Mouse (Mus musculus) midbrain, embryonic 14.5 days (tissue): Measurements from ENCODE around the gene Gm9913. TPM values are rescaled to one million over a fixed set of nuclear protein-coding genes. Genes with fewer than 3 reads are reported as not detected.
A peak's percentile ranks its signal among the peaks of the same experiment; 100 is the strongest.

Source experiments
- ATAC-seq: fragments of 200-750 bp; cut with Nextera tagmentation; 2 replicates; pipeline ENCODE4 v1.8.0; 2017; ENCODE audit warnings: moderate number of reproducible peaks, moderate library complexity; ENCODE audit not compliant: low FRiP score, low TSS enrichment
- DNase-seq: peaks from one replicate; pipeline ENCODE4 v3.0.0-alpha.2; 2015
- H3K27ac ChIP-seq: fragments of 300-500 bp; sonication (generic); replicated peaks from 2 replicates; pipeline ENCODE4 v1.5.1; 2014; ENCODE audit warnings: mild to moderate bottlenecking, low read depth, low read length, moderate library complexity
- H3K27me3 ChIP-seq: fragments of 300-500 bp; sonication (generic); 2 replicates; pipeline ENCODE4 v1.6.1; 2014; ENCODE audit warnings: low read length, control low read depth, mixed read lengths; ENCODE audit not compliant: control insufficient read depth, insufficient read depth
- H3K36me3 ChIP-seq: fragments of 300-500 bp; sonication (generic); 2 replicates; pipeline ENCODE4 v1.6.1; 2014; ENCODE audit warnings: low read length, control low read depth; ENCODE audit not compliant: control insufficient read depth, insufficient read depth
- H3K4me1 ChIP-seq: fragments of 300-500 bp; sonication (generic); 2 replicates; pipeline ENCODE4 v1.6.1; 2014; ENCODE audit warnings: mild to moderate bottlenecking, antibody characterized with exemption, low read length, control low read depth; ENCODE audit not compliant: control insufficient read depth, insufficient read depth
- H3K4me2 ChIP-seq: fragments of 300-500 bp; sonication (generic); 2 replicates; pipeline ENCODE4 v1.6.1; 2014; ENCODE audit warnings: mild to moderate bottlenecking, low read length, moderate library complexity
- H3K4me3 ChIP-seq: fragments of 300-500 bp; sonication (generic); replicated peaks from 2 replicates; pipeline ENCODE4 v1.5.1; 2014; ENCODE audit warnings: low read depth, low read length
- H3K9ac ChIP-seq: fragments of 300-500 bp; sonication (generic); replicated peaks from 2 replicates; pipeline ENCODE4 v1.6.1; 2014; ENCODE audit warnings: mild to moderate bottlenecking, low read length, moderate library complexity
- H3K9me3 ChIP-seq: fragments of 300-500 bp; sonication (generic); 2 replicates; pipeline ENCODE4 v1.6.1; 2016; ENCODE audit warnings: low read length, control low read depth, mixed read lengths; ENCODE audit not compliant: control insufficient read depth
- WGBS: fragments of 180-500 bp; shearing (Covaris S2); extraction: QIAGEN DNeasy Blood & Tissue Kit; methylation state at CpG from one replicate; pipeline ENCODE4 v1.1.7; 2014; 5-methylcytosine and 5-hydroxymethylcytosine counted together
- polyA plus RNA-seq: library from polyadenylated mRNA; unstranded; fragments of >200 nt; fragmentation: Nextera tagmentation; extraction: Ambion mirVana; gene quantifications from 2 replicates; pipeline ENCODE4 v1.2.1, GENCODE M21; 2014

Gene Gm9913
- polyA plus RNA-seq, 1 experiment from 2014 or later, result not detected

DNA sequence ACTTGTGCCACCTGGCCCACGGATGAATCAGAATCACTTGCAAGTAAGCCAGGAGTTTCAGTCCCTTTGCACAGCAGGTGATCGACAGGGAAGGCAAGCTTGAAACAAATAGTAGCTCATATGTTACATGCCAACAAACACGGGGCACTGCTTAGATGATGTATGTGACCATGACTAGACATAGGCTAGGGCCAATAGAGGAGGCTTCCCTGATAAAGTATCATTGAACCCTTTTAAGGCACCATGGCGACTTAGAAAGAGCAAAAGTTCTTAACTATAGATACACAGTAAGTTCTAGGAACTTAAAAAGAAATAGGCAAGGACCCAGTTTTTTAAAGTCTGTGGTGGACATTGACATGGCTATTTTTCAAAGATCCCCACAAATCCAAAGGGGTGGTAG, 3.0 kb downstream of the Gm9913 start, which contains the start of gene Fbn1:
Gene Fbn1, minus strand, starts transcription at position 101 of the 400 bp plus-strand sequence.
- DNase-seq (no peak), ATAC-seq (no peak)
- Histone ChIP-seq H3K9ac (peak within 1 kb of the TSS; percentile 70), H3K9me3 (no peaks in the 10 kb centered on the region), H3K4me2 (peak within 1 kb of the TSS; percentile 99), H3K4me3 (peak within 1 kb of the TSS; percentile 69), H3K27me3 (no peaks in the 10 kb centered on the region), H3K36me3 (no peaks in the 10 kb centered on the region), H3K4me1 (0 out of 2 replicates have a peak, but pooled peaks cover 10% of the 10 kb centered on the region), H3K27ac (no peak within 1 kb of the TSS)
- WGBS, result 82% methylated on average over 4 of the region's 4 CpGs

GRCm38 (mm10) chr2:125508381-125508780, 3.5 kb downstream of the Gm9913 start:
- Histone ChIP-seq H3K4me3 (no peak overlapping the region), H3K9ac (no peak overlapping the region), H3K4me1 (0 out of 2 replicates have a peak, but pooled peaks cover 10% of the 10 kb centered on the region), H3K27me3 (no peaks in the 10 kb centered on the region), H3K9me3 (no peaks in the 10 kb centered on the region), H3K36me3 (no peaks in the 10 kb centered on the region), H3K27ac (no peak overlapping the region), H3K4me2 (no peak overlapping the region)
- 96% methylated on average over 5 of the region's 5 CpGs for WGBS
- DNase-seq (no peak), ATAC-seq (no peak)

GRCm38 (mm10) chr2:125510752-125511151, 5.9 kb downstream of the Gm9913 start:
- WGBS, result 80% methylated on average over 2 of the region's 2 CpGs
- DNase-seq (no peak), ATAC-seq (no peak)
- H3K4me1 ChIP-seq, result 0 out of 2 replicates have a peak, but pooled peaks cover 3% of the 10 kb centered on the region
- no peak overlapping the region for H3K4me2 ChIP-seq
- no peak overlapping the region for H3K27ac ChIP-seq
- no peak overlapping the region for H3K4me3 ChIP-seq
- H3K9ac ChIP-seq, result no peak overlapping the region
- H3K9me3 ChIP-seq, result no peaks in the 10 kb centered on the region
- no peaks in the 10 kb centered on the region for H3K36me3 ChIP-seq
- no peaks in the 10 kb centered on the region for H3K27me3 ChIP-seq

GRCm38 (mm10) chr2:125511898-125512297, 7.0 kb downstream of the Gm9913 start:
- WGBS, result 76% methylated on average over 4 of the region's 4 CpGs

DNA sequence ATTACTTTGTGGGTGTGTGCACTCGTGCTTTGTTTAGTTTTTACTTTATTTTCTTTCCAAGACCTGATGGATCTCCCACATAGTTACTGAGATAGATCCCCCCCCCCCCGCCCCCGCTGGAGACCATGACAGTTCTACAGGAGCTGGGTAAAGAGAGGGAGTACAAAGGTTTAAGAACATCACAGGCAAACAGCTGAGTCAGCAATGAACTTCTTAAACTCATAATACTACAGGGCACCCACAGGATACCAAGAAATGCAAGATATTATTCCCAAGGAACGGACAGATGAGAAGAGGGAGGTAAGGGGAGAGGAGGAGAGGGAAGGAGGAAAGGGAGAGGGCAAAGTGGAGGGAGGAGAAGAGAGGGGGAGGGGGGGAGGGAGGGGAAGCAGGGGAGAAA, 7.7 kb downstream of the Gm9913 start:
- ATAC-seq, result no peak
- Histone ChIP-seq H3K27me3 (no peaks in the 10 kb centered on the region), H3K4me3 (no peak overlapping the region), H3K4me2 (no peak overlapping the region), H3K36me3 (no peaks in the 10 kb centered on the region), H3K9ac (no peak overlapping the region), H3K9me3 (no peaks in the 10 kb centered on the region), H3K4me1 (no peaks in the 10 kb centered on the region), H3K27ac (no peak overlapping the region)
- WGBS, result 82% methylated on average over 4 of the region's 4 CpGs
- DNase-seq, result no peak

More at GRCm38 (mm10) chr2:125511898-125512297, 7.0 kb downstream of the Gm9913 start:
- H3K9me3 ChIP-seq, result no peaks in the 10 kb centered on the region
- H3K36me3 ChIP-seq, result no peaks in the 10 kb centered on the region
- no peak overlapping the region for H3K27ac ChIP-seq
- H3K4me3 ChIP-seq, result no peak overlapping the region
- DNase-seq, result no peak
- no peak for ATAC-seq
- no peak overlapping the region for H3K9ac ChIP-seq
- H3K4me1 ChIP-seq, result no peaks in the 10 kb centered on the region
- H3K27me3 ChIP-seq, result no peaks in the 10 kb centered on the region
- no peak overlapping the region for H3K4me2 ChIP-seq

DNA sequence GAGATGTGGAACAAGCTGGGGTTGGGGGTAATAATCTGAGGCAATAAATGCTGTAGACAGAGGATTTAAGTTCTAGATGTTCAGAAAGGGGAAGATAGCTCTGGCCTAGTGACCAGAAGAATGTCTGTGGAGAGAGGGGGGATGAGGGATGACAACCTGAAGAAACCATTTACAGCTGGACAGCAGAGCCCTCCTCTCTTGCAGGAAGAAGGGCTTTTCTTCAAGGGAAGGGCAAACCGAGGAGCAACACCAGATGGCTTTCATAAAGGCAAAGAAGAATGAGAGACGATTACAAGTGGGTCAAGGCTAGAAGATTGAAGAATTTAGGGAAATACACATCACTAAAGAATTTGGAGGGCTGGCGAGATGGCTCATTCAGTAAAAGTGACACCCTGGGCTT, 9.5 kb downstream of the Gm9913 start:
- no peak overlapping the region for H3K9ac ChIP-seq
- H3K4me1 ChIP-seq, result no peaks in the 10 kb centered on the region
- 74% methylated on average over 3 of the region's 3 CpGs for WGBS

DNA sequence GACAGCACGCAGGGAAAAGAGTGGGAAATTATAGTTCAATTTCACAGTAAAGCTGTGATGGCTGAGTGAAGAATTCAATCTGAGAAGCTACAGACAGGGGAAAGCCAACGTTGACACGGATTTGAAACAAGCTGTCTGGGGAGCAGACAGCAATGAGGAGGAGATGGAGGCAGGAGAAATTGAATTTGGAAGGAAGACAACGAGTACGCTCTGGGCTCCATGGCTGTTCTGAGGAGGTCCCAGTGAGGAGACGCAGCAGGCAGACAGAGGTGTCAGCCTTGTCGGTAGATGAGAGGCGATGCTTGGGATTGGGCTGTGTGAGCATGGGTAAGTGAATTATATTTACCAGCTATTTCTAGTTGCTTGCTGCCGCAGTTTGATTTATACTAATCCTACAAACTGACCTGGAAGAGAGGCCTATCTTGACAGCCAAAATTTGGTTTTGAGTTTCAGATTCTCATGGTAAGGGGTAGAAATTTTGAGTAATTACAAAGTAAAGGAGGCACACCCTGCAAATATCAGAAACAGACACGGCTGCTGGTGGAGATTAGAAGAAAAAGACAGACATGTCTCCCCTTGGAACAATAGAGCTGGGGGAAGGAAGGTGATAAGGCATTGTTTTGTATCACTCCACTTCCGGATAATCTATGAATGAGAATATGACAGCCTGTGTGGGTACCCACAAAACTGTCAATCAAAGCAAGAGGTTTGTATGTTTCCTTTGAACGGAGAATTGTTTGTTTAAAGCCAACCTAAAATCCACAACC, 10.6 kb downstream of the Gm9913 start:
- 60% methylated on average over 12 of the region's 12 CpGs for WGBS
- no peak for ATAC-seq
- peak overlapping the region; percentile 28 for H3K27ac ChIP-seq

More for the DNA sequence above, 9.5 kb downstream of the Gm9913 start:
- Histone ChIP-seq H3K27ac (no peak overlapping the region), H3K27me3 (no peaks in the 10 kb centered on the region), H3K36me3 (no peaks in the 10 kb centered on the region), H3K9me3 (no peaks in the 10 kb centered on the region), H3K4me2 (no peak overlapping the region), H3K4me3 (no peak overlapping the region)
- DNase-seq (no peak), ATAC-seq (no peak)

GRCm38 (mm10) chr2:125516594-125516993, 11.7 kb downstream of the Gm9913 start:
- no peak for ATAC-seq
- 47% methylated on average over 4 of the region's 4 CpGs for WGBS
- Histone ChIP-seq H3K36me3 (no peaks in the 10 kb centered on the region), H3K4me2 (no peak overlapping the region), H3K9me3 (no peaks in the 10 kb centered on the region), H3K9ac (no peak overlapping the region), H3K4me1 (no peaks in the 10 kb centered on the region), H3K4me3 (no peak overlapping the region), H3K27me3 (no peaks in the 10 kb centered on the region), H3K27ac (no peak overlapping the region)
- DNase-seq, result peak; percentile 43

More for the DNA sequence above, 10.6 kb downstream of the Gm9913 start:
- no peaks in the 10 kb centered on the region for H3K9me3 ChIP-seq
- no peak overlapping the region for H3K4me3 ChIP-seq
- no peaks in the 10 kb centered on the region for H3K4me1 ChIP-seq
- H3K9ac ChIP-seq, result no peak overlapping the region
- H3K4me2 ChIP-seq, result no peak overlapping the region
- no peaks in the 10 kb centered on the region for H3K27me3 ChIP-seq
- H3K36me3 ChIP-seq, result no peaks in the 10 kb centered on the region
- peak; percentile 23 for DNase-seq

DNA sequence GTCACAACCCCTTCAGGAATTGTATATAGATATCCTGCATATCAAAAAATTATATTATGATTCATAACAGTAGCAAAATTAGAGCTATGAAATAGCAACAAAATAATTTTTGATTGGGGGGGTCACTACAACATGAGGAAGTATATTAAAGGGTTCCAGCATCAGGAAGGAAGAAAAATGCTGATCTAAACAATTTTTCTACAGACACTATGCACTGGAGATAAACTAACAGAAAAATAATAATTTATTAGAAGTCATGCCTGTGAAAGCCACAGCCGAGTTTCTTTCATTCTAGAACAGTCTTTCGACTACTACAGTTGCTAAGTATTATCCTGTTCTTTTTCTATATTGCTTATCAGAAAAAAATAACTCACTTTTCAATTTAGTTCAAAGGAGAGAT, 20.6 kb downstream of the Gm9913 start:
- no peaks in the 10 kb centered on the region for H3K27me3 ChIP-seq

More for the DNA sequence above, 20.6 kb downstream of the Gm9913 start:
- DNase-seq (no peak), ATAC-seq (no peak)
- no peak overlapping the region for H3K4me2 ChIP-seq
- WGBS, result 89% methylated on average over 2 of the region's 2 CpGs
- H3K9ac ChIP-seq, result no peak overlapping the region
- H3K36me3 ChIP-seq, result no peaks in the 10 kb centered on the region
- no peaks in the 10 kb centered on the region for H3K9me3 ChIP-seq
- no peak overlapping the region for H3K27ac ChIP-seq
- H3K4me3 ChIP-seq, result no peak overlapping the region
- H3K4me1 ChIP-seq, result no peaks in the 10 kb centered on the region
